Mouse (Mus musculus) CD4-positive helper T cell, adult 2 months (primary cell): ENCODE results near the gene Atoh8.

Source experiments
- DNase-seq: peaks from one replicate; pipeline ENCODE4 v3.0.0-alpha.2; 2012; ENCODE audit warnings: low read depth, missing footprints, low spot score

Gene Atoh8

GRCm38 (mm10) chr6:72158966-72159764 lies 76.2 kb downstream of the Atoh8 start:
- DNase-seq: no peak
